Mouse (Mus musculus): ENCODE results near the gene Slit3. TPM values are rescaled to one million over a fixed set of nuclear protein-coding genes. Genes with fewer than 3 reads are reported as not detected.

Gene Slit3
- polyA plus RNA-seq (2016; fragmentation: Nextera tagmentation; extraction: Ambion mirVana) = 15.0 and 19.6 TPM in 2 replicates

GRCm38 (mm10) chr11:35120894-35121610 is at the start of gene Slit3:
Gene Slit3 (plus strand): TSS chr11:35121224.
- Histone ChIP-seq H3K27me3 (ENCODE audit: low read depth, poor library complexity, severe bottlenecking) (peaks cover 96% of the 10 kb centered on the region), H3K9me3 (replicated peaks) (no peaks in the 10 kb centered on the region), H3K4me3 (peak within 1 kb of the TSS; percentile 75), H3K36me3 (no peaks in the 10 kb centered on the region), H3K4me1 (peaks cover 75% of the 10 kb centered on the region), H3K27ac (replicated peaks) (peak within 1 kb of the TSS; percentile 79)
- DNase-seq (ENCODE audit: low spot score) = peak; percentile 81
- WGBS = under 1% methylated on average over 68 of the region's 75 CpGs

- Histone ChIP-seq H3K4me1 (no peaks in the 10 kb centered on the region), H3K36me3 (no peaks in the 10 kb centered on the region), H3K4me3 (no peak overlapping the region), H3K27me3 (ENCODE audit: low read depth, poor library complexity, severe bottlenecking) (no peaks in the 10 kb centered on the region), H3K27ac (replicated peaks) (no peak overlapping the region), H3K9me3 (replicated peaks) (no peaks in the 10 kb centered on the region)
- DNase-seq (ENCODE audit: low spot score) = no peak
- 91% methylated on average over 1 of the region's 1 CpGs for WGBS
Measured at GRCm38 (mm10) chr11:35071451-35071850, 49.6 kb upstream of the Slit3 start.

- Histone ChIP-seq H3K27ac (replicated peaks) (no peak overlapping the region), H3K9me3 (replicated peaks) (no peaks in the 10 kb centered on the region), H3K4me1 (peaks cover under 1% of the 10 kb centered on the region; the same call in 1 of the 2 replicates), H3K4me3 (no peak overlapping the region), H3K27me3 (ENCODE audit: low read depth, poor library complexity, severe bottlenecking) (no peaks in the 10 kb centered on the region), H3K36me3 (no peaks in the 10 kb centered on the region)
- WGBS = 95% methylated on average over 7 of the region's 7 CpGs
- DNase-seq (ENCODE audit: low spot score) = no peak
Measured at GRCm38 (mm10) chr11:35075411-35075810, 45.6 kb upstream of the Slit3 start.

- no peaks in the 10 kb centered on the region for H3K36me3 ChIP-seq
- no peak for DNase-seq (ENCODE audit: low spot score)
- no peak overlapping the region for H3K27ac ChIP-seq (replicated peaks)
- WGBS = 53% methylated on average over 8 of the region's 8 CpGs
- no peaks in the 10 kb centered on the region for H3K9me3 ChIP-seq (replicated peaks)
- H3K4me3 ChIP-seq = no peak overlapping the region
- peaks cover 6% of the 10 kb centered on the region; the same call in 1 of the 2 replicates for H3K4me1 ChIP-seq
- H3K27me3 ChIP-seq (ENCODE audit: low read depth, poor library complexity, severe bottlenecking) = 0 out of 2 replicates have a peak, but pooled peaks cover 6% of the 10 kb centered on the region
Measured at GRCm38 (mm10) chr11:35080451-35081125, 40.4 kb upstream of the Slit3 start.

- Histone ChIP-seq H3K9me3 (replicated peaks) (no peaks in the 10 kb centered on the region), H3K27ac (replicated peaks) (no peak overlapping the region), H3K36me3 (no peaks in the 10 kb centered on the region), H3K4me1 (peaks cover 10% of the 10 kb centered on the region; the same call in 1 of the 2 replicates), H3K4me3 (no peak overlapping the region), H3K27me3 (ENCODE audit: low read depth, poor library complexity, severe bottlenecking) (0 out of 2 replicates have a peak, but pooled peaks cover 6% of the 10 kb centered on the region)
- no peak for DNase-seq (ENCODE audit: low spot score)
- 94% methylated on average over 3 of the region's 3 CpGs for WGBS
Measured at GRCm38 (mm10) chr11:35082297-35082696, 38.7 kb upstream of the Slit3 start.

- H3K9me3 ChIP-seq (replicated peaks) = no peaks in the 10 kb centered on the region
- H3K27ac ChIP-seq (replicated peaks) = no peak overlapping the region
- 0 out of 2 replicates have a peak, but pooled peaks cover 6% of the 10 kb centered on the region for H3K27me3 ChIP-seq (ENCODE audit: low read depth, poor library complexity, severe bottlenecking)
- DNase-seq (ENCODE audit: low spot score) = no peak
- no peaks in the 10 kb centered on the region for H3K36me3 ChIP-seq
- H3K4me1 ChIP-seq = peaks cover 10% of the 10 kb centered on the region; the same call in 1 of the 2 replicates
- no peak overlapping the region for H3K4me3 ChIP-seq
- 82% methylated on average over 6 of the region's 6 CpGs for WGBS
Measured at GRCm38 (mm10) chr11:35083049-35083448, 38.0 kb upstream of the Slit3 start.

- 92% methylated on average over 11 of the region's 11 CpGs for WGBS
- H3K4me1 ChIP-seq = peaks cover 10% of the 10 kb centered on the region; the same call in 1 of the 2 replicates
- H3K36me3 ChIP-seq = no peaks in the 10 kb centered on the region
- no peak overlapping the region for H3K27ac ChIP-seq (replicated peaks)
- no peak overlapping the region for H3K4me3 ChIP-seq
- H3K9me3 ChIP-seq (replicated peaks) = no peaks in the 10 kb centered on the region
- H3K27me3 ChIP-seq (ENCODE audit: low read depth, poor library complexity, severe bottlenecking) = 0 out of 2 replicates have a peak, but pooled peaks cover 6% of the 10 kb centered on the region
- DNase-seq (ENCODE audit: low spot score) = no peak
Measured at GRCm38 (mm10) chr11:35085351-35085750, 35.7 kb upstream of the Slit3 start.

GRCm38 (mm10) chr11:35086029-35086428 is 35.0 kb upstream of the Slit3 start:
- Histone ChIP-seq H3K9me3 (replicated peaks) (no peaks in the 10 kb centered on the region), H3K36me3 (no peaks in the 10 kb centered on the region), H3K4me1 (0 out of 2 replicates have a peak, but pooled peaks cover 4% of the 10 kb centered on the region), H3K27ac (replicated peaks) (no peak overlapping the region), H3K27me3 (ENCODE audit: low read depth, poor library complexity, severe bottlenecking) (0 out of 2 replicates have a peak, but pooled peaks cover 5% of the 10 kb centered on the region), H3K4me3 (no peak overlapping the region)
- WGBS = 58% methylated on average over 5 of the region's 5 CpGs
- no peak for DNase-seq (ENCODE audit: low spot score)

- DNase-seq (ENCODE audit: low spot score) = no peak
- Histone ChIP-seq H3K27ac (replicated peaks) (no peak overlapping the region), H3K27me3 (ENCODE audit: low read depth, poor library complexity, severe bottlenecking) (no peaks in the 10 kb centered on the region), H3K36me3 (no peaks in the 10 kb centered on the region), H3K9me3 (replicated peaks) (no peaks in the 10 kb centered on the region), H3K4me1 (0 out of 2 replicates have a peak, but pooled peaks cover 4% of the 10 kb centered on the region), H3K4me3 (no peak overlapping the region)
- WGBS = 80% methylated on average over 2 of the region's 2 CpGs
Measured at GRCm38 (mm10) chr11:35087454-35087853, 33.6 kb upstream of the Slit3 start.

- 79% methylated on average over 1 of the region's 1 CpGs for WGBS
- Histone ChIP-seq H3K27ac (replicated peaks) (no peak overlapping the region), H3K4me3 (no peak overlapping the region), H3K36me3 (no peaks in the 10 kb centered on the region), H3K9me3 (replicated peaks) (no peaks in the 10 kb centered on the region), H3K27me3 (ENCODE audit: low read depth, poor library complexity, severe bottlenecking) (no peaks in the 10 kb centered on the region), H3K4me1 (0 out of 2 replicates have a peak, but pooled peaks cover 4% of the 10 kb centered on the region)
- no peak for DNase-seq (ENCODE audit: low spot score)
Measured at GRCm38 (mm10) chr11:35088136-35088535, 32.9 kb upstream of the Slit3 start.

- no peak for DNase-seq (ENCODE audit: low spot score)
- H3K27ac ChIP-seq (replicated peaks) = no peak overlapping the region
- WGBS = 91% methylated on average over 13 of the region's 13 CpGs
Measured at GRCm38 (mm10) chr11:35090629-35091335, 30.2 kb upstream of the Slit3 start.

GRCm38 (mm10) chr11:35096538-35096937 is 24.5 kb upstream of the Slit3 start:
- no peak for DNase-seq (ENCODE audit: low spot score)
- H3K36me3 ChIP-seq = no peaks in the 10 kb centered on the region
- H3K27ac ChIP-seq (replicated peaks) = no peak overlapping the region
- no peak overlapping the region for H3K4me3 ChIP-seq
- 68% methylated on average over 5 of the region's 5 CpGs for WGBS
- H3K4me1 ChIP-seq = no peaks in the 10 kb centered on the region
- no peaks in the 10 kb centered on the region for H3K27me3 ChIP-seq (ENCODE audit: low read depth, poor library complexity, severe bottlenecking)
- no peaks in the 10 kb centered on the region for H3K9me3 ChIP-seq (replicated peaks)

More at GRCm38 (mm10) chr11:35090629-35091335, 30.2 kb upstream of the Slit3 start:
- Histone ChIP-seq H3K36me3 (no peaks in the 10 kb centered on the region), H3K4me3 (no peak overlapping the region), H3K4me1 (0 out of 2 replicates have a peak, but pooled peaks cover 4% of the 10 kb centered on the region), H3K27me3 (ENCODE audit: low read depth, poor library complexity, severe bottlenecking) (no peaks in the 10 kb centered on the region), H3K9me3 (replicated peaks) (no peaks in the 10 kb centered on the region)

All from midbrain, embryonic 10.5 days (tissue).